Mouse (Mus musculus) intestine, embryonic 14.5 days (tissue): ENCODE results near the gene Cnga1. TPM values are rescaled to one million over a fixed set of nuclear protein-coding genes. Genes with fewer than 3 reads are reported as not detected.
"Not testable (repeated sequence)": the region's sequence is repeated elsewhere in the genome, so short reads cannot be mapped to it uniquely, and the experiment has no call there.

Experiments used
- ATAC-seq: fragments of 200-750 bp; cut with Nextera tagmentation; replicated peaks from 2 replicates; pipeline ENCODE4 v1.8.0; 2017; ENCODE audit warnings: low read depth, moderate number of reproducible peaks, moderate TSS enrichment, moderate library complexity; ENCODE audit not compliant: low FRiP score, low TSS enrichment
- DNase-seq: peaks from one replicate; pipeline ENCODE4 v3.0.0-alpha.2; 2018; ENCODE audit warnings: low spot score
- H3K27ac ChIP-seq: fragments of 300-500 bp; sonication (generic); 2 replicates; pipeline ENCODE4 v1.5.1; 2014; ENCODE audit warnings: low read depth, mild to moderate bottlenecking, control low read depth
- H3K27me3 ChIP-seq: fragments of 300-500 bp; sonication (generic); replicated peaks from 2 replicates; pipeline ENCODE4 v1.6.1; 2014; ENCODE audit warnings: low read length, control low read depth; ENCODE audit not compliant: control insufficient read depth, insufficient read depth
- H3K36me3 ChIP-seq: fragments of 300-500 bp; sonication (generic); 2 replicates; pipeline ENCODE4 v1.6.1; 2014; ENCODE audit warnings: low read length, control low read depth; ENCODE audit not compliant: control insufficient read depth, insufficient read depth
- H3K4me1 ChIP-seq: fragments of 300-500 bp; sonication (generic); replicated peaks from 2 replicates; pipeline ENCODE4 v1.6.1; 2014; ENCODE audit warnings: low read length, control low read depth, mixed read lengths; ENCODE audit not compliant: control insufficient read depth, insufficient read depth
- H3K4me2 ChIP-seq: fragments of 300-500 bp; sonication (generic); 2 replicates; pipeline ENCODE4 v1.6.1; 2014; ENCODE audit warnings: low read length
- H3K4me3 ChIP-seq: fragments of 300-500 bp; sonication (generic); 2 replicates; pipeline ENCODE4 v1.5.1; 2014; ENCODE audit warnings: low read depth, low read length, control low read depth, mixed read lengths
- H3K9ac ChIP-seq: fragments of 300-500 bp; sonication (generic); 2 replicates; pipeline ENCODE4 v1.6.1; 2014; ENCODE audit warnings: mild to moderate bottlenecking, low read length
- H3K9me3 ChIP-seq: fragments of 300-500 bp; sonication (generic); 2 replicates; pipeline ENCODE4 v1.6.1; 2016; ENCODE audit warnings: low read length, control low read depth; ENCODE audit not compliant: control insufficient read depth
- WGBS: fragments of 180-500 bp; shearing (Covaris S2); extraction: QIAGEN DNeasy Blood & Tissue Kit; methylation state at CpG from one replicate; pipeline ENCODE4 v1.1.7; 2014; 5-methylcytosine and 5-hydroxymethylcytosine counted together
- polyA plus RNA-seq: library from polyadenylated mRNA; unstranded; fragments of >200 nt; fragmentation: Nextera tagmentation; extraction: Ambion mirVana; gene quantifications from 2 replicates; pipeline ENCODE4 v1.2.1, GENCODE M21; 2014

The Cnga1 gene
- polyA plus RNA-seq, 1 experiment from 2014 or later = not detected

GRCm38 (mm10) chr5:72580088-72580969 lies 63.7 kb downstream of the Cnga1 start:
- 5% methylated on average over 45 of the region's 73 CpGs for WGBS
- peak overlapping the region; percentile 25; the same call in 1 of the 2 replicates for H3K9ac ChIP-seq
- not testable (repeated sequence) for H3K9me3 ChIP-seq, H3K36me3 ChIP-seq, H3K27ac ChIP-seq, H3K4me1 ChIP-seq
- peak overlapping the region; percentile 40 for H3K4me3 ChIP-seq
- peaks cover 14% of the 10 kb centered on the region for H3K27me3 ChIP-seq
- DNase-seq (peak; percentile 80), ATAC-seq (peak; percentile 62)
- peak overlapping the region; percentile 69 for H3K4me2 ChIP-seq

GRCm38 (mm10) chr5:72579599-72579998 lies 64.5 kb downstream of the Cnga1 start:
- not testable (repeated sequence) for H3K4me1 ChIP-seq, H3K36me3 ChIP-seq, H3K4me3 ChIP-seq, DNase-seq, H3K9ac ChIP-seq, H3K27ac ChIP-seq, ATAC-seq, H3K4me2 ChIP-seq, H3K9me3 ChIP-seq
- 46% methylated on average over 10 of the region's 10 CpGs for WGBS
- peaks cover 14% of the 10 kb centered on the region for H3K27me3 ChIP-seq

- DNase-seq (no peak), ATAC-seq (no peak)
- no peaks in the 10 kb centered on the region for H3K36me3 ChIP-seq
- 88% methylated on average over 5 of the region's 5 CpGs for WGBS
- no peaks in the 10 kb centered on the region for H3K27me3 ChIP-seq
- H3K27ac ChIP-seq = no peak overlapping the region
- H3K9me3 ChIP-seq = peaks cover 9% of the 10 kb centered on the region; the same call in 1 of the 2 replicates
- H3K4me1 ChIP-seq = no peaks in the 10 kb centered on the region
- no peak overlapping the region for H3K4me3 ChIP-seq
- no peak overlapping the region for H3K4me2 ChIP-seq
- H3K9ac ChIP-seq = no peak overlapping the region
Observed at GRCm38 (mm10) chr5:72565621-72566020, 78.5 kb downstream of the Cnga1 start.

GRCm38 (mm10) chr5:72563183-72563582 lies 80.9 kb downstream of the Cnga1 start:
- H3K4me2 ChIP-seq, H3K9ac ChIP-seq, H3K4me1 ChIP-seq, ATAC-seq, H3K27ac ChIP-seq, H3K36me3 ChIP-seq, H3K4me3 ChIP-seq, H3K9me3 ChIP-seq, DNase-seq, H3K27me3 ChIP-seq: not testable (repeated sequence)
- WGBS = 62% methylated on average over 2 of the region's 2 CpGs

GRCm38 (mm10) chr5:72560976-72561628 lies 83.0 kb downstream of the Cnga1 start:
- ATAC-seq (no peak), DNase-seq (no peak)
- H3K27ac ChIP-seq = no peak overlapping the region
- H3K4me2 ChIP-seq = no peak overlapping the region
- peaks cover 1% of the 10 kb centered on the region; the same call in 1 of the 2 replicates for H3K36me3 ChIP-seq
- no peak overlapping the region for H3K9ac ChIP-seq
- peaks cover 4% of the 10 kb centered on the region for H3K4me1 ChIP-seq
- 70% methylated on average over 3 of the region's 3 CpGs for WGBS
- no peaks in the 10 kb centered on the region for H3K9me3 ChIP-seq
- H3K4me3 ChIP-seq = no peak overlapping the region
- H3K27me3 ChIP-seq = no peaks in the 10 kb centered on the region

GRCm38 (mm10) chr5:72559544-72560049 lies 84.5 kb downstream of the Cnga1 start, which contains the start of gene Nfxl1:
TSS of gene Nfxl1 (minus strand) at chr5:72559684.
- H3K4me3 ChIP-seq = peak within 1 kb of the TSS; percentile 87
- H3K27me3 ChIP-seq = no peaks in the 10 kb centered on the region
- peak within 1 kb of the TSS; percentile 80 for H3K4me2 ChIP-seq
- no peaks in the 10 kb centered on the region for H3K9me3 ChIP-seq
- DNase-seq (peak; percentile 96), ATAC-seq (peak; percentile 94)
- peak within 1 kb of the TSS; percentile 88 for H3K9ac ChIP-seq
- under 1% methylated on average over 42 of the region's 42 CpGs for WGBS
- H3K4me1 ChIP-seq = peaks cover 4% of the 10 kb centered on the region
- peaks cover 12% of the 10 kb centered on the region for H3K36me3 ChIP-seq
- H3K27ac ChIP-seq = peak within 1 kb of the TSS; percentile 76

GRCm38 (mm10) chr5:72558716-72559526 lies 85.2 kb downstream of the Cnga1 start:
- Histone ChIP-seq H3K4me1 (peaks cover 4% of the 10 kb centered on the region), H3K27ac (peak overlapping the region; percentile 59), H3K9me3 (no peaks in the 10 kb centered on the region), H3K4me3 (peak overlapping the region; percentile 87), H3K27me3 (no peaks in the 10 kb centered on the region), H3K4me2 (peak overlapping the region; percentile 80), H3K36me3 (peaks cover 19% of the 10 kb centered on the region), H3K9ac (peak overlapping the region; percentile 88)
- WGBS = under 1% methylated on average over 48 of the region's 57 CpGs
- DNase-seq (no peak), ATAC-seq (peak; percentile 77)

- ATAC-seq (no peak), DNase-seq (no peak)
- Histone ChIP-seq H3K27ac (no peak overlapping the region), H3K27me3 (no peaks in the 10 kb centered on the region), H3K9ac (no peak overlapping the region), H3K9me3 (no peaks in the 10 kb centered on the region), H3K4me2 (no peak overlapping the region), H3K4me1 (peaks cover 4% of the 10 kb centered on the region), H3K4me3 (no peak overlapping the region), H3K36me3 (peaks cover 41% of the 10 kb centered on the region)
- WGBS = 88% methylated on average over 3 of the region's 3 CpGs
Observed at GRCm38 (mm10) chr5:72556245-72556644, 87.8 kb downstream of the Cnga1 start.
